Mouse (Mus musculus) E14TG2a.4 (cell line): ENCODE data around the gene Smco2.

ENCODE experiments used
- CTCF ChIP-seq: conservative IDR thresholded peaks from 2 replicates; pipeline ENCODE4 v1.5.1; 2014; ENCODE audit warnings: low read length
- NANOG ChIP-seq: IDR thresholded peaks from 2 replicates; pipeline ENCODE4 v1.6.1; 2014; ENCODE audit warnings: borderline replicate concordance, low read length, mixed read lengths
- POU5F1 ChIP-seq: IDR thresholded peaks from 2 replicates; pipeline ENCODE4 v1.6.1; 2014; ENCODE audit warnings: low read length, borderline replicate concordance

DNA sequence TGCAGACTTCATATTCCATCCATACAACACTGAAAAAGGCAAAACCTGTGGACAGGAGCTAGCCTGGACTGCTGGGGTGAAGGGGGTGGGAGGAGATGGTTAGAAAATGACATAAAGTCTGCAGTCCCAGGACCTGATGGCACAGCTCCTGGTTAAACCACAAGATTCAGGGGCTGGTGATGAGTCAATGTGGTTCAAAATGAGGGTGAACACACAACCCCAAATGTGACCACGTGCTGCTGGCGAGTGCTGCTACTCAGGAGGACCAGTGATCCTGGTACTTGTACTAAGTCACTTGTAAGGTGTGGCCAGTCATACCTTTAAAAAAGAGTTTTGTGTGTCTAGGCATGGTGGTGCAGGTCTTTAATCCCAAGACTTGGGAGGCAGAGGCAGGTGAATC, 13.2 kb downstream of the Smco2 start:
- TF ChIP-seq CTCF (no peak), NANOG (no peak), POU5F1 (no peak)
